Mouse (Mus musculus) limb, embryonic 12.5 days (tissue): Measurements from ENCODE around the gene Rab3b. TPM values are rescaled to one million over a fixed set of nuclear protein-coding genes. Genes with fewer than 3 reads are reported as not detected.

ENCODE experiments used
- polyA plus RNA-seq: library from polyadenylated mRNA; unstranded; fragments of >200 nt; fragmentation: Nextera tagmentation; extraction: Ambion mirVana; gene quantifications from 2 replicates; pipeline ENCODE4 v1.2.1, GENCODE M21; 2016

The Rab3b gene
- polyA plus RNA-seq, 1 experiment from 2014 or later: 15.6 TPM

Other genes starting within 250 kb of the Rab3b start
- 3.4 and 3.9 TPM in 2 replicates for gene 3110021N24Rik, start 159.4 kb upstream of the Rab3b start, polyA plus RNA-seq
- 6.9 and 7.0 TPM in 2 replicates for gene Zfyve9, start 98.3 kb upstream of the Rab3b start, polyA plus RNA-seq
- gene Btf3l4, start 45.4 kb upstream of the Rab3b start, polyA plus RNA-seq: 247 and 250 TPM in 2 replicates
- 111 and 115 TPM in 2 replicates for gene Txndc12, start 44.5 kb upstream of the Rab3b start, polyA plus RNA-seq
- 53.4 and 54.7 TPM in 2 replicates for gene Kti12, start 31.3 kb upstream of the Rab3b start, polyA plus RNA-seq
- gene A730015C16Rik, start 30.4 kb upstream of the Rab3b start, polyA plus RNA-seq: 2.0 and 2.2 TPM in 2 replicates
- gene Nrd1, start 121.6 kb downstream of the Rab3b start, polyA plus RNA-seq: 84.5 and 97.3 TPM in 2 replicates